Mouse (Mus musculus) lung, embryonic 16.5 days (tissue): Measurements from ENCODE around the gene Rusc2. TPM values are rescaled to one million over a fixed set of nuclear protein-coding genes. Genes with fewer than 3 reads are reported as not detected.
A peak's percentile ranks its signal among the peaks of the same experiment; 100 is the strongest.

ENCODE experiments used
- ATAC-seq: fragments of 200-750 bp; cut with Nextera tagmentation; 2 replicates; pipeline ENCODE4 v1.8.0; 2017; ENCODE audit warnings: low read depth, mild to moderate bottlenecking, moderate library complexity
- H3K27ac ChIP-seq: fragments of 300-500 bp; sonication (generic); 2 replicates; pipeline ENCODE4 v1.5.1; 2014; ENCODE audit warnings: mild to moderate bottlenecking, control low read depth, low read length
- H3K27me3 ChIP-seq: fragments of 300-500 bp; sonication (generic); 2 replicates; pipeline ENCODE4 v1.6.1; 2014; ENCODE audit warnings: low read depth, low read length, mixed read lengths; ENCODE audit not compliant: control insufficient read depth, insufficient read depth
- H3K36me3 ChIP-seq: fragments of 300-500 bp; sonication (generic); 2 replicates; pipeline ENCODE4 v1.6.1; 2014; ENCODE audit warnings: low read length; ENCODE audit not compliant: control insufficient read depth, insufficient read depth
- H3K4me1 ChIP-seq: fragments of 300-500 bp; sonication (generic); replicated peaks from 2 replicates; pipeline ENCODE4 v1.6.1; 2014; ENCODE audit warnings: low read length, mixed read lengths; ENCODE audit not compliant: control insufficient read depth, insufficient read depth
- H3K4me2 ChIP-seq: fragments of 300-500 bp; sonication (generic); 2 replicates; pipeline ENCODE4 v1.6.1; 2014; ENCODE audit warnings: low read depth, low read length, control low read depth
- H3K4me3 ChIP-seq: fragments of 300-500 bp; sonication (generic); 2 replicates; pipeline ENCODE4 v1.5.1; 2014; ENCODE audit warnings: mild to moderate bottlenecking, low read length, control low read depth
- H3K9ac ChIP-seq: fragments of 300-500 bp; sonication (generic); 2 replicates; pipeline ENCODE4 v1.6.1; 2014; ENCODE audit warnings: low read length, control low read depth
- H3K9me3 ChIP-seq: fragments of 300-500 bp; sonication (generic); 2 replicates; pipeline ENCODE4 v1.6.1; 2016; ENCODE audit warnings: low read length; ENCODE audit not compliant: control insufficient read depth
- WGBS: fragments of 180-500 bp; shearing (Covaris S2); extraction: QIAGEN DNeasy Blood & Tissue Kit; methylation state at CpG from one replicate; pipeline ENCODE4 v1.1.7; 2014; 5-methylcytosine and 5-hydroxymethylcytosine counted together
- polyA plus RNA-seq: library from polyadenylated mRNA; unstranded; fragments of >200 nt; fragmentation: Nextera tagmentation; extraction: Ambion mirVana; gene quantifications from 2 replicates; pipeline ENCODE4 v1.2.1, GENCODE M21; 2015

Rusc2 gene
- polyA plus RNA-seq, 1 experiment from 2014 or later: 15.1 TPM

GRCm38 (mm10) chr4:43353662-43354061 is 28.1 kb upstream of the Rusc2 start:
- no peaks in the 10 kb centered on the region for H3K27me3 ChIP-seq
- H3K36me3 ChIP-seq: no peaks in the 10 kb centered on the region
- H3K4me1 ChIP-seq: no peaks in the 10 kb centered on the region
- ATAC-seq: no peak
- WGBS: 82% methylated on average over 6 of the region's 6 CpGs
- no peak overlapping the region for H3K4me3 ChIP-seq
- H3K9ac ChIP-seq: no peak overlapping the region
- H3K9me3 ChIP-seq: no peaks in the 10 kb centered on the region
- no peak overlapping the region for H3K27ac ChIP-seq
- H3K4me2 ChIP-seq: no peak overlapping the region

GRCm38 (mm10) chr4:43364914-43365560 is 16.7 kb upstream of the Rusc2 start:
- no peak for ATAC-seq
- WGBS: 80% methylated on average over 11 of the region's 11 CpGs
- H3K27me3 ChIP-seq: no peaks in the 10 kb centered on the region

GRCm38 (mm10) chr4:43367295-43367694 is 14.5 kb upstream of the Rusc2 start:
- ATAC-seq: no peak
- H3K27ac ChIP-seq: no peak overlapping the region
- H3K27me3 ChIP-seq: no peaks in the 10 kb centered on the region
- no peak overlapping the region for H3K4me3 ChIP-seq
- no peak overlapping the region for H3K4me2 ChIP-seq
- WGBS: 81% methylated on average over 5 of the region's 5 CpGs
- no peaks in the 10 kb centered on the region for H3K9me3 ChIP-seq
- H3K9ac ChIP-seq: no peak overlapping the region
- H3K36me3 ChIP-seq: no peaks in the 10 kb centered on the region
- H3K4me1 ChIP-seq: no peaks in the 10 kb centered on the region

More at GRCm38 (mm10) chr4:43364914-43365560, 16.7 kb upstream of the Rusc2 start:
- Histone ChIP-seq H3K4me3 (no peak overlapping the region), H3K36me3 (no peaks in the 10 kb centered on the region), H3K9ac (no peak overlapping the region), H3K27ac (no peak overlapping the region), H3K9me3 (no peaks in the 10 kb centered on the region), H3K4me2 (no peak overlapping the region), H3K4me1 (no peaks in the 10 kb centered on the region)

GRCm38 (mm10) chr4:43367787-43368186 is 14.0 kb upstream of the Rusc2 start:
- Histone ChIP-seq H3K9ac (no peak overlapping the region), H3K36me3 (no peaks in the 10 kb centered on the region), H3K4me2 (no peak overlapping the region), H3K9me3 (no peaks in the 10 kb centered on the region), H3K4me1 (no peaks in the 10 kb centered on the region), H3K4me3 (no peak overlapping the region), H3K27me3 (no peaks in the 10 kb centered on the region), H3K27ac (no peak overlapping the region)
- WGBS: 87% methylated on average over 9 of the region's 9 CpGs
- no peak for ATAC-seq

- H3K4me3 ChIP-seq: no peak overlapping the region
- no peak for ATAC-seq
- H3K27me3 ChIP-seq: no peaks in the 10 kb centered on the region
- H3K9ac ChIP-seq: no peak overlapping the region
- H3K27ac ChIP-seq: no peak overlapping the region
- 38% methylated on average over 9 of the region's 11 CpGs for WGBS
- H3K36me3 ChIP-seq: no peaks in the 10 kb centered on the region
- no peak overlapping the region for H3K4me2 ChIP-seq
- no peaks in the 10 kb centered on the region for H3K4me1 ChIP-seq
- H3K9me3 ChIP-seq: no peaks in the 10 kb centered on the region
Observed at GRCm38 (mm10) chr4:43371406-43371805, 10.4 kb upstream of the Rusc2 start.

GRCm38 (mm10) chr4:43372155-43372554 is 9.6 kb upstream of the Rusc2 start:
- Histone ChIP-seq H3K27ac (no peak overlapping the region), H3K9me3 (no peaks in the 10 kb centered on the region), H3K4me1 (no peaks in the 10 kb centered on the region), H3K27me3 (no peaks in the 10 kb centered on the region), H3K36me3 (no peaks in the 10 kb centered on the region), H3K4me2 (no peak overlapping the region), H3K4me3 (no peak overlapping the region), H3K9ac (no peak overlapping the region)
- 46% methylated on average over 4 of the region's 4 CpGs for whole genome bisulfite sequencing
- ATAC-seq: no peak

- no peaks in the 10 kb centered on the region for H3K4me1 ChIP-seq
- H3K27me3 ChIP-seq: no peaks in the 10 kb centered on the region
- no peak overlapping the region for H3K27ac ChIP-seq
- ATAC-seq: no peak
- H3K4me2 ChIP-seq: no peak overlapping the region
- no peak overlapping the region for H3K9ac ChIP-seq
- WGBS: 57% methylated on average over 4 of the region's 4 CpGs
- no peaks in the 10 kb centered on the region for H3K9me3 ChIP-seq
- H3K4me3 ChIP-seq: no peak overlapping the region
- no peaks in the 10 kb centered on the region for H3K36me3 ChIP-seq
Observed at GRCm38 (mm10) chr4:43374266-43374665, 7.5 kb upstream of the Rusc2 start.

GRCm38 (mm10) chr4:43379601-43380000 is 2.2 kb upstream of the Rusc2 start:
- no peaks in the 10 kb centered on the region for H3K36me3 ChIP-seq
- H3K9ac ChIP-seq: no peak overlapping the region
- H3K4me2 ChIP-seq: no peak overlapping the region
- no peak for ATAC-seq
- H3K9me3 ChIP-seq: no peaks in the 10 kb centered on the region
- H3K4me1 ChIP-seq: peaks cover 6% of the 10 kb centered on the region
- H3K27me3 ChIP-seq: no peaks in the 10 kb centered on the region
- no peak overlapping the region for H3K27ac ChIP-seq
- no peak overlapping the region for H3K4me3 ChIP-seq
- WGBS: 88% methylated on average over 6 of the region's 6 CpGs

GRCm38 (mm10) chr4:43380951-43381350 is 828 bp upstream of the Rusc2 start:
- WGBS: 32% methylated on average over 10 of the region's 10 CpGs
- Histone ChIP-seq H3K27me3 (no peaks in the 10 kb centered on the region), H3K4me3 (peak overlapping the region; percentile 78), H3K9me3 (no peaks in the 10 kb centered on the region), H3K27ac (no peak overlapping the region), H3K9ac (peak overlapping the region; percentile 89), H3K4me1 (peaks cover 6% of the 10 kb centered on the region), H3K4me2 (peak overlapping the region; percentile 68), H3K36me3 (no peaks in the 10 kb centered on the region)
- no peak for ATAC-seq
